Mouse (Mus musculus): ENCODE data around the gene Pdp2. TPM values are rescaled to one million over a fixed set of nuclear protein-coding genes. Genes with fewer than 3 reads are reported as not detected.
A peak's percentile ranks its signal among the peaks of the same experiment; 100 is the strongest.

Pdp2 gene
- 10.6 and 11.1 TPM in 2 replicates for polyA plus RNA-seq (2014; fragmentation: Nextera tagmentation; extraction: Ambion mirVana)

- Histone ChIP-seq H3K27ac (ENCODE audit: low read depth, low read length) (peak within 1 kb of the TSS; percentile 36; the same call in 1 of the 2 replicates), H3K9me3 (ENCODE audit: control insufficient read depth, low read length) (no peaks in the 10 kb centered on the region), H3K4me2 (peak within 1 kb of the TSS; percentile 81), H3K36me3 (ENCODE audit: control insufficient read depth, insufficient read depth, low read length) (peaks cover 12% of the 10 kb centered on the region), H3K4me1 (replicated peaks; ENCODE audit: control insufficient read depth, insufficient read depth, low read length) (peaks cover 11% of the 10 kb centered on the region), H3K27me3 (replicated peaks; ENCODE audit: control insufficient read depth, insufficient read depth, low read length) (no peaks in the 10 kb centered on the region), H3K9ac (ENCODE audit: low read depth, low read length) (peak within 1 kb of the TSS; percentile 60), H3K4me3 (ENCODE audit: low read depth, low read length) (peak within 1 kb of the TSS; percentile 56)
- DNase-seq (ENCODE audit: low spot score) (peak; percentile 86), ATAC-seq (replicated peaks; ENCODE audit: low FRiP score) (peak; percentile 99)
- WGBS, result under 1% methylated on average over 42 of the region's 44 CpGs
These were observed at the start of gene Pdp2 for GRCm38 (mm10) chr8:104591133-104591834. TSS of gene Pdp2 (plus strand) at chr8:104591451.

GRCm38 (mm10) chr8:104541515-104541880, 49.8 kb upstream of the Pdp2 start:
- WGBS, result 14% methylated on average over 8 of the region's 8 CpGs

GRCm38 (mm10) chr8:104542160-104542559, 49.1 kb upstream of the Pdp2 start:
- Histone ChIP-seq H3K4me1 (replicated peaks; ENCODE audit: control insufficient read depth, insufficient read depth, low read length) (peaks cover 5% of the 10 kb centered on the region; the same call in 1 of the 2 replicates), H3K4me2 (no peak overlapping the region; the same call in 1 of the 2 replicates), H3K27me3 (replicated peaks; ENCODE audit: control insufficient read depth, insufficient read depth, low read length) (peaks cover 67% of the 10 kb centered on the region), H3K4me3 (ENCODE audit: low read depth, low read length) (no peak overlapping the region), H3K9ac (ENCODE audit: low read depth, low read length) (no peak overlapping the region), H3K9me3 (ENCODE audit: control insufficient read depth, low read length) (no peaks in the 10 kb centered on the region), H3K27ac (ENCODE audit: low read depth, low read length) (no peak overlapping the region), H3K36me3 (ENCODE audit: control insufficient read depth, insufficient read depth, low read length) (no peaks in the 10 kb centered on the region)
- ATAC-seq (replicated peaks; ENCODE audit: low FRiP score) (no peak), DNase-seq (ENCODE audit: low spot score) (no peak)
- WGBS, result 19% methylated on average over 11 of the region's 11 CpGs

More at GRCm38 (mm10) chr8:104541515-104541880, 49.8 kb upstream of the Pdp2 start:
- no peak for ATAC-seq (replicated peaks; ENCODE audit: low FRiP score)
- no peaks in the 10 kb centered on the region for H3K36me3 ChIP-seq (ENCODE audit: control insufficient read depth, insufficient read depth, low read length)
- H3K4me1 ChIP-seq (replicated peaks; ENCODE audit: control insufficient read depth, insufficient read depth, low read length), result peaks cover 5% of the 10 kb centered on the region; the same call in 1 of the 2 replicates
- peak overlapping the region; percentile 84 for H3K4me2 ChIP-seq
- DNase-seq (ENCODE audit: low spot score), result no peak
- peak overlapping the region; percentile 51 for H3K4me3 ChIP-seq (ENCODE audit: low read depth, low read length)
- no peak overlapping the region for H3K27ac ChIP-seq (ENCODE audit: low read depth, low read length)
- H3K27me3 ChIP-seq (replicated peaks; ENCODE audit: control insufficient read depth, insufficient read depth, low read length), result peaks cover 67% of the 10 kb centered on the region
- no peaks in the 10 kb centered on the region for H3K9me3 ChIP-seq (ENCODE audit: control insufficient read depth, low read length)
- H3K9ac ChIP-seq (ENCODE audit: low read depth, low read length), result no peak overlapping the region

- ATAC-seq (replicated peaks; ENCODE audit: low FRiP score) (no peak), DNase-seq (ENCODE audit: low spot score) (peak; percentile 20)
- H3K4me2 ChIP-seq, result no peak overlapping the region
- WGBS, result 81% methylated on average over 8 of the region's 8 CpGs
- H3K36me3 ChIP-seq (ENCODE audit: control insufficient read depth, insufficient read depth, low read length), result no peaks in the 10 kb centered on the region
- no peaks in the 10 kb centered on the region for H3K9me3 ChIP-seq (ENCODE audit: control insufficient read depth, low read length)
- peaks cover 5% of the 10 kb centered on the region; the same call in 1 of the 2 replicates for H3K4me1 ChIP-seq (replicated peaks; ENCODE audit: control insufficient read depth, insufficient read depth, low read length)
- H3K4me3 ChIP-seq (ENCODE audit: low read depth, low read length), result no peak overlapping the region
- no peak overlapping the region for H3K9ac ChIP-seq (ENCODE audit: low read depth, low read length)
- no peak overlapping the region for H3K27ac ChIP-seq (ENCODE audit: low read depth, low read length)
- H3K27me3 ChIP-seq (replicated peaks; ENCODE audit: control insufficient read depth, insufficient read depth, low read length), result peaks cover 60% of the 10 kb centered on the region
These were observed 47.7 kb upstream of the Pdp2 start for GRCm38 (mm10) chr8:104543440-104544045.

GRCm38 (mm10) chr8:104555191-104555590, 36.1 kb upstream of the Pdp2 start:
- Histone ChIP-seq H3K9ac (ENCODE audit: low read depth, low read length) (no peak overlapping the region), H3K4me2 (no peak overlapping the region), H3K4me1 (replicated peaks; ENCODE audit: control insufficient read depth, insufficient read depth, low read length) (no peaks in the 10 kb centered on the region), H3K4me3 (ENCODE audit: low read depth, low read length) (no peak overlapping the region), H3K27me3 (replicated peaks; ENCODE audit: control insufficient read depth, insufficient read depth, low read length) (peaks cover 6% of the 10 kb centered on the region), H3K9me3 (ENCODE audit: control insufficient read depth, low read length) (no peaks in the 10 kb centered on the region), H3K36me3 (ENCODE audit: control insufficient read depth, insufficient read depth, low read length) (no peaks in the 10 kb centered on the region), H3K27ac (ENCODE audit: low read depth, low read length) (no peak overlapping the region)
- no peak for DNase-seq (ENCODE audit: low spot score)
- WGBS, result 87% methylated on average over 4 of the region's 4 CpGs
- ATAC-seq (replicated peaks; ENCODE audit: low FRiP score), result no peak

GRCm38 (mm10) chr8:104557226-104557625, 34.0 kb upstream of the Pdp2 start:
- no peak overlapping the region for H3K9ac ChIP-seq (ENCODE audit: low read depth, low read length)
- H3K27me3 ChIP-seq (replicated peaks; ENCODE audit: control insufficient read depth, insufficient read depth, low read length), result peaks cover 6% of the 10 kb centered on the region
- peak; percentile 61 for ATAC-seq (replicated peaks; ENCODE audit: low FRiP score)

GRCm38 (mm10) chr8:104560731-104561130, 30.5 kb upstream of the Pdp2 start:
- ATAC-seq (replicated peaks; ENCODE audit: low FRiP score), result no peak
- H3K9me3 ChIP-seq (ENCODE audit: control insufficient read depth, low read length), result no peaks in the 10 kb centered on the region

More at GRCm38 (mm10) chr8:104557226-104557625, 34.0 kb upstream of the Pdp2 start:
- H3K4me3 ChIP-seq (ENCODE audit: low read depth, low read length), result no peak overlapping the region
- H3K4me1 ChIP-seq (replicated peaks; ENCODE audit: control insufficient read depth, insufficient read depth, low read length), result no peaks in the 10 kb centered on the region
- H3K36me3 ChIP-seq (ENCODE audit: control insufficient read depth, insufficient read depth, low read length), result no peaks in the 10 kb centered on the region
- no peak for DNase-seq (ENCODE audit: low spot score)
- WGBS, result 41% methylated on average over 7 of the region's 7 CpGs
- H3K27ac ChIP-seq (ENCODE audit: low read depth, low read length), result no peak overlapping the region
- no peak overlapping the region; the same call in 1 of the 2 replicates for H3K4me2 ChIP-seq
- no peaks in the 10 kb centered on the region for H3K9me3 ChIP-seq (ENCODE audit: control insufficient read depth, low read length)

GRCm38 (mm10) chr8:104564633-104565456, 26.4 kb upstream of the Pdp2 start:
- H3K4me3 ChIP-seq (ENCODE audit: low read depth, low read length), result no peak overlapping the region
- DNase-seq (ENCODE audit: low spot score) (peak; percentile 74), ATAC-seq (replicated peaks; ENCODE audit: low FRiP score) (peak; percentile 91)
- peak overlapping the region; percentile 40 for H3K4me2 ChIP-seq
- H3K9me3 ChIP-seq (ENCODE audit: control insufficient read depth, low read length), result no peaks in the 10 kb centered on the region
- H3K4me1 ChIP-seq (replicated peaks; ENCODE audit: control insufficient read depth, insufficient read depth, low read length), result no peaks in the 10 kb centered on the region
- H3K27me3 ChIP-seq (replicated peaks; ENCODE audit: control insufficient read depth, insufficient read depth, low read length), result no peaks in the 10 kb centered on the region
- no peaks in the 10 kb centered on the region for H3K36me3 ChIP-seq (ENCODE audit: control insufficient read depth, insufficient read depth, low read length)
- WGBS, result 16% methylated on average over 22 of the region's 22 CpGs
- H3K27ac ChIP-seq (ENCODE audit: low read depth, low read length), result no peak overlapping the region
- H3K9ac ChIP-seq (ENCODE audit: low read depth, low read length), result no peak overlapping the region

More at GRCm38 (mm10) chr8:104560731-104561130, 30.5 kb upstream of the Pdp2 start:
- H3K4me2 ChIP-seq, result no peak overlapping the region
- no peaks in the 10 kb centered on the region for H3K27me3 ChIP-seq (replicated peaks; ENCODE audit: control insufficient read depth, insufficient read depth, low read length)
- H3K36me3 ChIP-seq (ENCODE audit: control insufficient read depth, insufficient read depth, low read length), result no peaks in the 10 kb centered on the region
- no peak overlapping the region for H3K27ac ChIP-seq (ENCODE audit: low read depth, low read length)
- H3K9ac ChIP-seq (ENCODE audit: low read depth, low read length), result no peak overlapping the region
- DNase-seq (ENCODE audit: low spot score), result no peak
- no peaks in the 10 kb centered on the region for H3K4me1 ChIP-seq (replicated peaks; ENCODE audit: control insufficient read depth, insufficient read depth, low read length)
- H3K4me3 ChIP-seq (ENCODE audit: low read depth, low read length), result no peak overlapping the region
